Mouse (Mus musculus) c-Kit-positive CD71-positive TER-119-positive erythroid progenitor cells, embryonic 14.5 days (primary cell): ENCODE measurements around the gene Rbfox3.

Source experiments
- DNase-seq: peaks from one replicate; pipeline ENCODE4 v3.0.0-alpha.2; 2013; ENCODE audit warnings: low spot score

The Rbfox3 gene

GRCm38 (mm10) chr11:118604206-118604605 is 307.2 kb downstream of the Rbfox3 start:
- DNase-seq, result no peak

- DNase-seq, result no peak
Observed at GRCm38 (mm10) chr11:118603126-118603525, 308.3 kb downstream of the Rbfox3 start.

GRCm38 (mm10) chr11:118601484-118601883 is 309.9 kb downstream of the Rbfox3 start:
- no peak for DNase-seq

GRCm38 (mm10) chr11:118600168-118600567 is 311.2 kb downstream of the Rbfox3 start:
- DNase-seq, result no peak

GRCm38 (mm10) chr11:118598726-118599125 is 312.7 kb downstream of the Rbfox3 start:
- no peak for DNase-seq

GRCm38 (mm10) chr11:118584826-118585225 is 326.6 kb downstream of the Rbfox3 start:
- DNase-seq, result peak; percentile 70

GRCm38 (mm10) chr11:118583989-118584388 is 327.4 kb downstream of the Rbfox3 start:
- no peak for DNase-seq

- DNase-seq, result no peak
Observed at GRCm38 (mm10) chr11:118583573-118583972, 327.8 kb downstream of the Rbfox3 start.

GRCm38 (mm10) chr11:118581019-118581418 is 330.4 kb downstream of the Rbfox3 start:
- no peak for DNase-seq

- no peak for DNase-seq
Observed at GRCm38 (mm10) chr11:118579622-118580021, 331.8 kb downstream of the Rbfox3 start.

- DNase-seq, result no peak
Observed at GRCm38 (mm10) chr11:118577271-118577670, 334.1 kb downstream of the Rbfox3 start.

GRCm38 (mm10) chr11:118576611-118577010 is 334.8 kb downstream of the Rbfox3 start:
- no peak for DNase-seq

- no peak for DNase-seq
Observed at GRCm38 (mm10) chr11:118574418-118574817, 337.0 kb downstream of the Rbfox3 start.

GRCm38 (mm10) chr11:118573569-118573968 is 337.8 kb downstream of the Rbfox3 start:
- DNase-seq, result peak; percentile 19

- no peak for DNase-seq
Observed at GRCm38 (mm10) chr11:118573000-118573399, 338.4 kb downstream of the Rbfox3 start.

GRCm38 (mm10) chr11:118570164-118570563 is 341.2 kb downstream of the Rbfox3 start:
- no peak for DNase-seq

GRCm38 (mm10) chr11:118569571-118570062 is 341.8 kb downstream of the Rbfox3 start:
- DNase-seq, result peak; percentile 6

- no peak for DNase-seq
Observed at GRCm38 (mm10) chr11:118563877-118564276, 347.5 kb downstream of the Rbfox3 start.

GRCm38 (mm10) chr11:118562847-118563246 is 348.6 kb downstream of the Rbfox3 start:
- no peak for DNase-seq

- DNase-seq, result no peak
Observed at GRCm38 (mm10) chr11:118558193-118558592, 353.2 kb downstream of the Rbfox3 start.

- DNase-seq, result no peak
Observed at GRCm38 (mm10) chr11:118555631-118556030, 355.8 kb downstream of the Rbfox3 start.

- DNase-seq, result no peak
Observed at GRCm38 (mm10) chr11:118554542-118554941, 356.9 kb downstream of the Rbfox3 start.

- DNase-seq, result no peak
Observed at GRCm38 (mm10) chr11:118553926-118554325, 357.5 kb downstream of the Rbfox3 start.

- DNase-seq, result no peak
Observed at GRCm38 (mm10) chr11:118553001-118553400, 358.4 kb downstream of the Rbfox3 start.

GRCm38 (mm10) chr11:118552478-118552877 is 358.9 kb downstream of the Rbfox3 start:
- DNase-seq, result no peak
